Mouse (Mus musculus) hindbrain, embryonic 16.5 days (tissue): ENCODE data around the gene Nfatc4. TPM values are rescaled to one million over a fixed set of nuclear protein-coding genes. Genes with fewer than 3 reads are reported as not detected.

Experiments used
- polyA plus RNA-seq: library from polyadenylated mRNA; unstranded; fragments of >200 nt; fragmentation: Nextera tagmentation; extraction: Ambion mirVana; gene quantifications from 2 replicates; pipeline ENCODE4 v1.2.1, GENCODE M21; 2015

Nfatc4 gene
- polyA plus RNA-seq, 1 experiment from 2014 or later, result 6.5 TPM

Other genes starting within 250 kb of the Nfatc4 start
- 0.26 and 1.4 TPM in 2 replicates for gene Fitm1, start 247.5 kb upstream of the Nfatc4 start, polyA plus RNA-seq
- gene Psme1, start 245.0 kb upstream of the Nfatc4 start, polyA plus RNA-seq, result 223 and 230 TPM in 2 replicates
- gene Emc9, start 237.8 kb upstream of the Nfatc4 start, polyA plus RNA-seq, result 49.4 and 64.2 TPM in 2 replicates
- 170 and 173 TPM in 2 replicates for gene Psme2, start 232.0 kb upstream of the Nfatc4 start, polyA plus RNA-seq
- 18.2 and 20.3 TPM in 2 replicates for gene Rnf31, start 231.4 kb upstream of the Nfatc4 start, polyA plus RNA-seq
- 9.7 and 10.6 TPM in 2 replicates for gene Irf9, start 219.6 kb upstream of the Nfatc4 start, polyA plus RNA-seq
- 16.8 and 20.2 TPM in 2 replicates for gene Rec8, start 205.1 kb upstream of the Nfatc4 start, polyA plus RNA-seq
- 116 and 131 TPM in 2 replicates for gene Ipo4, start 187.2 kb upstream of the Nfatc4 start, polyA plus RNA-seq
- 1.5 and 1.6 TPM in 2 replicates for gene Gm49378, start 185.2 kb upstream of the Nfatc4 start, polyA plus RNA-seq
- 68.7 and 72.1 TPM in 2 replicates for gene Tm9sf1, start 179.3 kb upstream of the Nfatc4 start, polyA plus RNA-seq
- 0.32 and 0.53 TPM in 2 replicates for gene Tssk4, start 173.0 kb upstream of the Nfatc4 start, polyA plus RNA-seq
- 77.2 and 82.8 TPM in 2 replicates for gene Mdp1, start 162.6 kb upstream of the Nfatc4 start, polyA plus RNA-seq
- 48.6 and 50.4 TPM in 2 replicates for gene Gmpr2, start 151.2 kb upstream of the Nfatc4 start, polyA plus RNA-seq
- gene Nedd8, start 151.0 kb upstream of the Nfatc4 start, polyA plus RNA-seq, result 567 and 599 TPM in 2 replicates
- gene Tinf2, start 141.3 kb upstream of the Nfatc4 start, polyA plus RNA-seq, result 25.3 and 25.7 TPM in 2 replicates
- gene Tgm1, start 109.2 kb upstream of the Nfatc4 start, polyA plus RNA-seq, result 0.20 and 0.41 TPM in 2 replicates
- gene Rabggta, start 100.9 kb upstream of the Nfatc4 start, polyA plus RNA-seq, result 60.3 and 65.8 TPM in 2 replicates
- gene Dhrs1, start 77.5 kb upstream of the Nfatc4 start, polyA plus RNA-seq, result 85.9 and 90.3 TPM in 2 replicates
- 27.1 and 27.9 TPM in 2 replicates for gene Nop9, start 77.5 kb upstream of the Nfatc4 start, polyA plus RNA-seq
- gene Cideb, start 64.7 kb upstream of the Nfatc4 start, polyA plus RNA-seq, result 0.17 and 0.63 TPM in 2 replicates
- 0.47 and 0.66 TPM in 2 replicates for gene Ltb4r2, start 61.7 kb upstream of the Nfatc4 start, polyA plus RNA-seq
- 0.22 and 0.79 TPM in 2 replicates for gene Ltb4r1, start 57.2 kb upstream of the Nfatc4 start, polyA plus RNA-seq
- 3.5 and 5.1 TPM in 2 replicates for gene Adcy4, start 39.0 kb upstream of the Nfatc4 start, polyA plus RNA-seq
- gene Ripk3, start 34.3 kb upstream of the Nfatc4 start, polyA plus RNA-seq, result 2.3 and 3.6 TPM in 2 replicates
- 8.4 and 13.7 TPM in 2 replicates for gene Nynrin, start 30.9 kb downstream of the Nfatc4 start, polyA plus RNA-seq
- 0.35 and 0.56 TPM in 2 replicates for gene Cbln3, start 61.2 kb downstream of the Nfatc4 start, polyA plus RNA-seq
- 9.1 and 11.4 TPM in 2 replicates for gene Khnyn, start 61.8 kb downstream of the Nfatc4 start, polyA plus RNA-seq
- gene Sdr39u1, start 77.1 kb downstream of the Nfatc4 start, polyA plus RNA-seq, result 163 and 175 TPM in 2 replicates
- gene Cma1, start 121.5 kb downstream of the Nfatc4 start, polyA plus RNA-seq, result 2.2 TPM in 1 of 2 replicates, not detected in the other
- gene Cma2, start 127.8 kb downstream of the Nfatc4 start, polyA plus RNA-seq, result not detected in 2 replicates
- gene Mcpt1, start 194.8 kb downstream of the Nfatc4 start, polyA plus RNA-seq, result not detected in 2 replicates
- not detected in 2 replicates for gene Mcpt9, start 207.4 kb downstream of the Nfatc4 start, polyA plus RNA-seq
- gene Mcpt2, start 218.9 kb downstream of the Nfatc4 start, polyA plus RNA-seq, result not detected in 2 replicates
- not detected in 2 replicates for gene Mcpt4, start 239.2 kb downstream of the Nfatc4 start, polyA plus RNA-seq